Mouse (Mus musculus) small intestine, adult 2 months (tissue): ENCODE measurements around the gene Arhgap30. TPM values are rescaled to one million over a fixed set of nuclear protein-coding genes. Genes with fewer than 3 reads are reported as not detected.

Experiments used
- H3K27ac ChIP-seq: fragments of 200-500 bp; 2 replicates; pipeline ENCODE4 v1.5.1; 2012; ENCODE audit warnings: low read depth, low read length, control low read depth, inconsistent platforms; ENCODE audit not compliant: insufficient read depth
- H3K27me3 ChIP-seq: fragments of 200-500 bp; 2 replicates; pipeline ENCODE4 v1.6.1; 2012; ENCODE audit warnings: mild to moderate bottlenecking, moderate library complexity, low read length, inconsistent platforms; ENCODE audit not compliant: control insufficient read depth, insufficient read depth
- H3K36me3 ChIP-seq: fragments of 200-500 bp; 2 replicates; pipeline ENCODE4 v1.6.1; 2012; ENCODE audit warnings: mild to moderate bottlenecking, low read length, control low read depth, inconsistent platforms; ENCODE audit not compliant: control insufficient read depth, insufficient read depth
- H3K4me1 ChIP-seq: fragments of 200-500 bp; 2 replicates; pipeline ENCODE4 v1.6.1; 2012; ENCODE audit warnings: low read length, inconsistent platforms, mixed read lengths; ENCODE audit not compliant: control insufficient read depth, insufficient read depth, insufficient read length
- H3K4me3 ChIP-seq: fragments of 200-500 bp; 2 replicates; pipeline ENCODE4 v1.5.1; 2012; ENCODE audit warnings: low read depth, mild to moderate bottlenecking, control low read depth, inconsistent platforms, low read length, moderate library complexity
- CTCF ChIP-seq: fragments of 200-500 bp; IDR thresholded peaks from 2 replicates; pipeline ENCODE4 v1.5.1; 2012; ENCODE audit warnings: low read depth, mild to moderate bottlenecking, control low read depth, inconsistent platforms, low read length, moderate library complexity, mixed read lengths; ENCODE audit not compliant: insufficient replicate concordance, insufficient read length; ENCODE audit errors: extremely low read depth
- POLR2A ChIP-seq: fragments of 200-500 bp; IDR thresholded peaks from 2 replicates; pipeline ENCODE4 v1.6.1; 2012; ENCODE audit warnings: low read depth, mild to moderate bottlenecking, control low read depth, inconsistent platforms, low read length, moderate library complexity
- WGBS: fragments of 180-500 bp; shearing (Covaris S2); methylation state at CpG from one replicate; pipeline ENCODE4 v1.1.7; 2018; 5-methylcytosine and 5-hydroxymethylcytosine counted together
- polyA plus RNA-seq: library from polyadenylated mRNA; depleted of rRNA; stranded (reverse); fragments of >200 nt; gene quantifications from 2 replicates; pipeline ENCODE4 v1.2.3, GENCODE M21; 2012

Arhgap30 gene
- polyA plus RNA-seq, 1 experiment, result 6.1 TPM

DNA sequence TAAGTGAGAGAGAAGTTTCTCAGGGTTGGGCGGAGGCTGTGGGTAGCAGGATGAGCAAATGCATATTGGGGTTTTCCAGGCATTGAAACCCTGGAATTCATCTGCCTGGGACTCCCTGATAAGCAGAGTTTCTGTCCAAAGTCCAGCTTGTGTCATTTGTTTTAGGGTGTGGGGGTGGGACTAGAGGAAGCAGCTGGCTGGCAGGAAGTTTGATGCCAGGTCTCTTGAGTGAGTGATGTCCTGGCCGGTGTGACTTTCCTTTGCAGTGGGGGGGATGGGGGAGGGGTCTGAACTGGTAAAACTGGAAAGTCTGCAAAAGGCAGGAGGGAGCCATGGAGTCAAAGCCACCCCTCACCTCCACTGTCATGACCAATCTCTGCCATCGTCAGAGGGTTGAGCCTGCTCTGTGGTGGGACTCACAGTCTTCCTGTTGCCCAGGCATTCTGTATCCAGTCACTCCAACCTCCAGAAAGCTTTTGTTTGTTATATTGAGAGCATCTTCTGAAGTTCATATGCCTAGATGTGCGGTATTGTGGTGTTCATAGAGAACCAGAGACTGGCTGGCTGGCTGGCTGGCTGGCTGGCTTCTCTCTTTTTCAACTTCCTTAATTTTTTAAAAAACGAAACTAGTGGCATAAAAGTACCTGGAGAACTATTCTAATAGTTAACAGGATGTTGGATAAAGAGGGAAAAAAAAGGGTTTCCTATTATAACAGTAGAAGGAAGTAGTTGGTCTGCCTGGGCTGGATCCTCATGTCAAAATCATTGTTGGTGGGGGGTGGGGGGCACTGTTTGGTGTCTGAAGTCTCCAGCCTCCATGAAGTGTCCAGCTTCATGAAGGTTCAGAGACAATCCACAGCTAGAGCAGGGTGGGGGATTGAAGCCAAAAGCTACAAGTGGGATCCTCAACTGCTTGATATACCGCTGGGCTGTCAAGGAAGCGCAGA is 53.0 kb downstream of the Arhgap30 start:
- 11% methylated on average over 7 of the region's 7 CpGs for WGBS
- peak overlapping the region; percentile 96 for H3K27ac ChIP-seq
- H3K4me3 ChIP-seq, result peak overlapping the region; percentile 55
- no peaks in the 10 kb centered on the region for H3K36me3 ChIP-seq
- H3K4me1 ChIP-seq, result peaks cover 17% of the 10 kb centered on the region
- H3K27me3 ChIP-seq, result no peaks in the 10 kb centered on the region
- TF ChIP-seq CTCF, result no peak
- TF ChIP-seq POLR2A, result no peak

DNA sequence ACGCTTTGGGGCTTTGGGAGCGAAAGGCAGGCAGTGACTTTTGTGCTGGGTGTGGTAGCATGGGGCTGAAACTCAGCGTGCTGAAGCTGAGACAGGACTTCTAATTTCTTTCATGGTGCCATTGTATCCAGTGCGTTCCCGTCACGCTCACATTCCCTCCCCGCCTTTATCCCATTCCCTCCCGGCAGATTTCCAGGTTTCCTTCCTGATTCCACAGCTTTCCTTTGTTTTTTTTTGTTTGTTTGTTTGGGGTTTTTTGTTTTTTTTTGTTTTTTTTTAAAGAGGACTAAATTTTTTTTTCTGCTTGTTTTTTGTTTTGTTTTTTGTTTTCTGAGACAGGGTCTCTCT is 53.6 kb downstream of the Arhgap30 start:
- no peaks in the 10 kb centered on the region for H3K27me3 ChIP-seq
- no peaks in the 10 kb centered on the region for H3K36me3 ChIP-seq
- TF ChIP-seq CTCF, result no peak
- peak; percentile 24; the same call in 1 of the 2 replicates for TF ChIP-seq POLR2A
- H3K4me1 ChIP-seq, result peaks cover 15% of the 10 kb centered on the region
- H3K27ac ChIP-seq, result peak overlapping the region; percentile 96
- peak overlapping the region; percentile 48 for H3K4me3 ChIP-seq
- WGBS, result 9% methylated on average over 8 of the region's 8 CpGs

- no peaks in the 10 kb centered on the region for H3K27me3 ChIP-seq
- H3K4me3 ChIP-seq, result no peak overlapping the region
- TF ChIP-seq CTCF (no peak), POLR2A (no peak)
- no peak overlapping the region for H3K27ac ChIP-seq
- peaks cover 15% of the 10 kb centered on the region for H3K4me1 ChIP-seq
- WGBS, result 78% methylated on average over 5 of the region's 5 CpGs
- no peaks in the 10 kb centered on the region for H3K36me3 ChIP-seq
These were observed 56.3 kb downstream of the Arhgap30 start for GRCm38 (mm10) chr1:171445050-171445449.

DNA sequence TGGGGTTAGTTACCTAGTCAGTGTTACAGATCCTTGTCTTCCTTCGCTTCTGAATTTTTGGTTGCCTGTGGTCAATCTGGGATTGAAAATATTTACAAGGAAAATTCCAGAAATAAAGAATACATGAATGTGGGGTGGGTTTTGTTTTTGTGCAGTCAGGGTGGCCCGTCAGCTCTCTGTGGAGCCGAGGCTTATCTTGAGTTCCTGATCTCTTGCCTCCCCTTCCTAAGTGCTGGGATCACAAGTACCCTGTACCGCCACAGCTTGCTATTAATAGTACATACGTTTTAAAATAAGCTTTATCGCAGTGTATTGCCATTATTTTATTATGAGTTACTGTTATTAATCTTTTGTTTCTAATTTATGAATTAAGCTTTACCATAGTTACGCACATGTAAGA is 58.1 kb downstream of the Arhgap30 start:
- WGBS, result 57% methylated on average over 7 of the region's 7 CpGs
- no peaks in the 10 kb centered on the region for H3K27me3 ChIP-seq
- peaks cover 10% of the 10 kb centered on the region for H3K4me1 ChIP-seq
- no peak overlapping the region for H3K27ac ChIP-seq
- no peak overlapping the region for H3K4me3 ChIP-seq
- H3K36me3 ChIP-seq, result 0 out of 2 replicates have a peak, but pooled peaks cover 4% of the 10 kb centered on the region
- TF ChIP-seq POLR2A, result no peak
- TF ChIP-seq CTCF, result no peak

DNA sequence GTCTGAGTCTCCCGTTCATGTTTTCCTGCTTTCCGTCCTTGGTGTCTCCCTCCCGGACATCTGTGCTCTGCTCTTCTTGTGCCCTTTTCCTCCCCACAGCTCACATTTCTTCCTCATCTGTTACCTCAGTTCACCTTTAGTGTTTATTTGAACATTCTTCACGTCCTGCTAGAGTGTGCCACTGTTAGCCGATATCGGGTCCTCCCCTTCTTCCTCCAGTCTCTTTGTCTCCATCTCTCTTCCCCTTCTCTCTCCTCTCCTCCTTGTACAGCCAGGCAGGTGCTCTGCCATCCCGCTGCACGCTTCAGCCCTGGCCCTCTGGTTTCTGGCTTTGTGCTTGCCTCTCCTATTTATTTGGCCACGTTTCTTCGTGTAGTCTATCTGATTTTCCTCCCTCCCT is 58.9 kb downstream of the Arhgap30 start:
- H3K4me1 ChIP-seq, result peaks cover 9% of the 10 kb centered on the region
- no peaks in the 10 kb centered on the region for H3K27me3 ChIP-seq
- TF ChIP-seq POLR2A, result no peak
- TF ChIP-seq CTCF, result no peak
- no peak overlapping the region for H3K4me3 ChIP-seq
- no peak overlapping the region for H3K27ac ChIP-seq
- H3K36me3 ChIP-seq, result 0 out of 2 replicates have a peak, but pooled peaks cover 4% of the 10 kb centered on the region
- 18% methylated on average over 10 of the region's 10 CpGs for WGBS

- no peak overlapping the region for H3K27ac ChIP-seq
- H3K27me3 ChIP-seq, result no peaks in the 10 kb centered on the region
- 63% methylated on average over 11 of the region's 11 CpGs for WGBS
- peaks cover 8% of the 10 kb centered on the region for H3K36me3 ChIP-seq
- H3K4me3 ChIP-seq, result no peak overlapping the region
- TF ChIP-seq POLR2A (no peak), CTCF (no peak)
- peaks cover 7% of the 10 kb centered on the region for H3K4me1 ChIP-seq
These were observed 61.3 kb downstream of the Arhgap30 start for GRCm38 (mm10) chr1:171450062-171450461.

DNA sequence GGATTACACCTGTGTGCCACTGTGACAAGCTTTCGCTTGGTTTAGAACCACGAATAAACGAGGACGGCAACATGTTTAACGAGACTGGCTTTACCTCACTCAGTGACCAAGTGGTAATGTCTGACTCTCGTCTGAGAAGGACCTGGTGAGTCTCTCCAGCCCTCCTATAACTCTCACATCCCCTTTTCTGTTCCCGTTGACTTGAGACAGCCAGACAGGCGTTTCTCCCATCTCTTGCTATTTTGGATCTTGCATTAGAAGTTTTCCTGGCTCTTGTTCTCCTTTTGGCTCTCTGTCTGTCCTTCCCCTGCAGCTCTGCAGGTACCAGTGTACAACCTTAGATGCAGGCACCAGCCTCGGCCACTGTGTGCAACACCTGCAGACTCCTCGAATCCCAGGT is 62.2 kb downstream of the Arhgap30 start:
- H3K27ac ChIP-seq, result no peak overlapping the region
- 78% methylated on average over 10 of the region's 10 CpGs for WGBS
- peaks cover 7% of the 10 kb centered on the region for H3K4me1 ChIP-seq
- no peak overlapping the region for H3K4me3 ChIP-seq
- H3K36me3 ChIP-seq, result peaks cover 8% of the 10 kb centered on the region
- H3K27me3 ChIP-seq, result no peaks in the 10 kb centered on the region
- TF ChIP-seq CTCF (no peak), POLR2A (no peak)
